Mouse (Mus musculus) myocyte (in vitro differentiated cells): ENCODE results near the gene Slc34a3. TPM values are rescaled to one million over a fixed set of nuclear protein-coding genes. Genes with fewer than 3 reads are reported as not detected.

Source experiments
- H3K27me3 ChIP-seq: one replicate; pipeline ENCODE4 v1.6.1; 2011; ENCODE audit not compliant: control insufficient read depth, insufficient read depth, insufficient read length
- H3K36me3 ChIP-seq: one replicate; pipeline ENCODE4 v1.6.1; 2011; ENCODE audit not compliant: control insufficient read depth, insufficient read depth
- H3K4me2 ChIP-seq: one replicate; pipeline ENCODE4 v1.6.1; 2011; ENCODE audit warnings: low read depth, control low read depth
- H3K4me3 ChIP-seq: one replicate; pipeline ENCODE4 v1.5.1; 2011; ENCODE audit warnings: mild to moderate bottlenecking, control low read depth, moderate library complexity
- H3K79me2 ChIP-seq: one replicate; pipeline ENCODE4 v1.6.1; 2011; ENCODE audit not compliant: control insufficient read depth, insufficient read depth
- H3ac ChIP-seq: one replicate; pipeline ENCODE4 v1.6.1; 2011; ENCODE audit not compliant: control insufficient read depth, insufficient read length
- CEBPB ChIP-seq: IDR thresholded peaks from 2 replicates; pipeline ENCODE4 v1.6.1; 2011; ENCODE audit warnings: mild to moderate bottlenecking, moderate library complexity; ENCODE audit not compliant: poor library complexity, insufficient read depth, severe bottlenecking
- E2F4 ChIP-seq: IDR thresholded peaks from one replicate; pipeline ENCODE4 v1.6.1; 2011; ENCODE audit warnings: mild to moderate bottlenecking, control low read depth, moderate library complexity; ENCODE audit not compliant: insufficient read depth
- MAX ChIP-seq: IDR thresholded peaks from one replicate; pipeline ENCODE4 v1.6.1; 2011; ENCODE audit warnings: low read depth, mild to moderate bottlenecking, control low read depth
- MYOD1 ChIP-seq, 3 experiments: IDR thresholded peaks; one replicate each; pipeline ENCODE4 v1.6.1; 2011; ENCODE audit warnings: control low read depth in 2 of 3, low read depth in 2 of 3, mild to moderate bottlenecking in 2 of 3, moderate library complexity in 1 of 3; ENCODE audit not compliant: insufficient read length in 2 of 3, control insufficient read depth in 1 of 3
- MYOG ChIP-seq, 3 experiments: IDR thresholded peaks; one replicate each; pipeline ENCODE4 v1.6.1; 2011; ENCODE audit warnings: control low read depth in 2 of 3, low read depth in 2 of 3, mild to moderate bottlenecking in 2 of 3; ENCODE audit not compliant: insufficient read length in 2 of 3, control insufficient read depth in 1 of 3, insufficient read depth in 1 of 3
- POLR2A ChIP-seq: IDR thresholded peaks from one replicate; pipeline ENCODE4 v1.6.1; 2011; ENCODE audit warnings: low read depth, mild to moderate bottlenecking, control low read depth, moderate library complexity; ENCODE audit not compliant: insufficient read length
- POLR2AphosphoS2 ChIP-seq: IDR thresholded peaks from one replicate; pipeline ENCODE4 v1.6.1; 2011; ENCODE audit warnings: low read depth, control low read depth; ENCODE audit not compliant: insufficient read length
- REST ChIP-seq: IDR thresholded peaks from one replicate; pipeline ENCODE4 v1.6.1; 2011; ENCODE audit warnings: mild to moderate bottlenecking, control low read depth, moderate library complexity; ENCODE audit not compliant: insufficient read depth, insufficient read length
- SRF ChIP-seq: IDR thresholded peaks from one replicate; pipeline ENCODE4 v1.6.1; 2011; ENCODE audit warnings: low read depth; ENCODE audit not compliant: control insufficient read depth, insufficient read length
- TCF12 ChIP-seq: IDR thresholded peaks from one replicate; pipeline ENCODE4 v1.6.1; 2011; ENCODE audit warnings: mild to moderate bottlenecking, control low read depth; ENCODE audit not compliant: poor library complexity, insufficient read depth, severe bottlenecking
- TCF3 ChIP-seq: IDR thresholded peaks from one replicate; pipeline ENCODE4 v1.6.1; 2011; ENCODE audit warnings: low read depth, control low read depth; ENCODE audit not compliant: insufficient read length
- USF1 ChIP-seq: IDR thresholded peaks from one replicate; pipeline ENCODE4 v1.6.1; 2011; ENCODE audit warnings: low read depth, mild to moderate bottlenecking, control low read depth, moderate library complexity
- polyA plus RNA-seq: library from polyadenylated mRNA; unstranded; fragments of >200 nt; fragmentation: generic; extraction: Trizol; gene quantifications from one replicate; pipeline ENCODE4 v1.2.1, GENCODE M21; 2012; ENCODE audit warnings: missing spikeins

Gene Slc34a3
- not detected for polyA plus RNA-seq

- H3K4me3 ChIP-seq: no peak within 1 kb of the TSS
- peaks cover 69% of the 10 kb centered on the region for H3K27me3 ChIP-seq
- H3K79me2 ChIP-seq: no peaks in the 10 kb centered on the region
- TF ChIP-seq CEBPB (no peak), MYOG (IDR thresholded peaks at IDR 0.05; ENCODE audit: control insufficient read depth in 1 of 3, insufficient read depth in 1 of 3, insufficient read length in 2 of 3, low read depth in 2 of 3) (no peak), E2F4 (no peak), TCF12 (no peak), POLR2AphosphoS2 (no peak), USF1 (no peak), REST (no peak), POLR2A (no peak), MAX (no peak)
- no peak within 1 kb of the TSS for H3ac ChIP-seq
- no peak within 1 kb of the TSS for H3K4me2 ChIP-seq
- no peaks in the 10 kb centered on the region for H3K36me3 ChIP-seq
Observed at GRCm38 (mm10) chr2:25234050-25234449, at the start of gene Slc34a3. Gene Slc34a3, minus strand, starts transcription at chr2:25234364.

- Histone ChIP-seq H3K27me3 (no peaks in the 10 kb centered on the region), H3K36me3 (peaks cover 47% of the 10 kb centered on the region), H3K4me3 (no peak overlapping the region), H3ac (no peak overlapping the region), H3K4me2 (no peak overlapping the region), H3K79me2 (peaks cover 8% of the 10 kb centered on the region)
- TF ChIP-seq POLR2A (no peak), CEBPB (no peak), MYOD1 (IDR thresholded peaks at IDR 0.05; ENCODE audit: control insufficient read depth in 1 of 3, insufficient read length in 2 of 3, low read depth in 2 of 3) (no peak), E2F4 (no peak)
Observed at GRCm38 (mm10) chr2:25278928-25279882, 45.0 kb upstream of the Slc34a3 start.

- peaks cover 17% of the 10 kb centered on the region for H3K36me3 ChIP-seq
- peak overlapping the region; percentile 90 for H3K4me3 ChIP-seq
- no peaks in the 10 kb centered on the region for H3K27me3 ChIP-seq
- peak overlapping the region; percentile 52 for H3ac ChIP-seq
- TF ChIP-seq TCF3: no peak
- TF ChIP-seq CEBPB: no peak
- no peak for TF ChIP-seq E2F4
- TF ChIP-seq MYOG (IDR thresholded peaks at IDR 0.05; ENCODE audit: control insufficient read depth in 1 of 3, insufficient read depth in 1 of 3, insufficient read length in 2 of 3, low read depth in 2 of 3): no peak
- TF ChIP-seq MAX: no peak
- no peak for TF ChIP-seq POLR2AphosphoS2
- no peak for TF ChIP-seq MYOD1 (IDR thresholded peaks at IDR 0.05; ENCODE audit: control insufficient read depth in 1 of 3, insufficient read length in 2 of 3, low read depth in 2 of 3)
- no peak for TF ChIP-seq POLR2A
- TF ChIP-seq USF1: no peak
- TF ChIP-seq REST: no peak
- TF ChIP-seq SRF: no peak
- peaks cover 45% of the 10 kb centered on the region for H3K79me2 ChIP-seq
- H3K4me2 ChIP-seq: peak overlapping the region; percentile 81
Observed at GRCm38 (mm10) chr2:25273010-25273409, 38.8 kb upstream of the Slc34a3 start.

GRCm38 (mm10) chr2:25272515-25272914 is 38.4 kb upstream of the Slc34a3 start:
- H3K79me2 ChIP-seq: peaks cover 45% of the 10 kb centered on the region

More at GRCm38 (mm10) chr2:25272515-25272914, 38.4 kb upstream of the Slc34a3 start:
- H3K4me3 ChIP-seq: peak overlapping the region; percentile 90
- H3ac ChIP-seq: peak overlapping the region; percentile 52
- H3K36me3 ChIP-seq: peaks cover 12% of the 10 kb centered on the region
- peak overlapping the region; percentile 81 for H3K4me2 ChIP-seq
- H3K27me3 ChIP-seq: no peaks in the 10 kb centered on the region
- TF ChIP-seq REST (no peak), MAX (no peak), TCF12 (no peak), E2F4 (no peak), MYOG (IDR thresholded peaks at IDR 0.05; ENCODE audit: control insufficient read depth in 1 of 3, insufficient read depth in 1 of 3, insufficient read length in 2 of 3, low read depth in 2 of 3) (no peak), SRF (no peak)
